Mouse (Mus musculus) urinary bladder, postnatal 0 days (tissue): ENCODE results near the gene Samd15. TPM values are rescaled to one million over a fixed set of nuclear protein-coding genes. Genes with fewer than 3 reads are reported as not detected.

Experiments used
- polyA plus RNA-seq: library from polyadenylated mRNA; unstranded; fragments of >200 nt; fragmentation: Nextera tagmentation; extraction: Ambion mirVana; gene quantifications from 2 replicates; pipeline ENCODE4 v1.2.1, GENCODE M21; 2015

The Samd15 gene
- polyA plus RNA-seq = 0.59 and 1.0 TPM in 2 replicates

DNA sequence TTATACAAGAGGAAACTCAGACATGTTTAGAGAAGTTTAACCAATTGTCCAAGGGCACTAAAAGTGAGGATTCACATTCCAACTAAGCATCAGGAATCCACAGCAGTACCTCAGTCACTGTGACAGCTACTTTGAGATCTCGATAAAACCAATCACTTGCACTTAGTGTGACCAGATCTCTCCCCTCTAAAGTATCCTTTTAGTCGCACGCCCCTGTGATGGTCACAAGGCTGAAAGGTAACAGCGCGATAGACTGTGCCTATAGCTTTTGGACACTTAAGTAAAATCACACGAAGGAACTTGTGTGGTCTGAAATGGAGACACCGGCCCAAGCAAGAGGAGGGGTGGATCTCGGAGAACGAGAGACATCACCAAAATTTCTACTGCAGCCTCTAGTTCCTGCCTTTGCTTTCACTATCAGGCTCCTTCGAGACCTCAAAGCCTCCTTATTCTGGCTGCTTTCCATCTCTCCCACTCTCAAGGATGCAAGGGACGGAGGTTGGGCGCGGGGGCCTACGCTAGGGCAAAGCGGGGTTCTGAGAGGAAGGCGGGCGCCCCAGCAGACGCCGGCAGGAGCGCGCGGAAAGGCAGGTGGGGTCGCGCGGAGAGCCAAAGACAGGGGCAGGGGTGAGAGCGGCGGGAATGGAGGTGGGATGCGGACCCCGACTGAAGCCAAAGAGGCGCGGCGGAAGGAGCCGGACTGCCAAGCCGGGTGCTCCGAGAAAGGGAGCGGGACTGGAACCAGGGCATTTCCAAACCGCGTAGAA is at the start of gene Samd15:
Gene Samd15 (plus strand): TSS at position 518 of the 767 bp plus-strand sequence.

DNA sequence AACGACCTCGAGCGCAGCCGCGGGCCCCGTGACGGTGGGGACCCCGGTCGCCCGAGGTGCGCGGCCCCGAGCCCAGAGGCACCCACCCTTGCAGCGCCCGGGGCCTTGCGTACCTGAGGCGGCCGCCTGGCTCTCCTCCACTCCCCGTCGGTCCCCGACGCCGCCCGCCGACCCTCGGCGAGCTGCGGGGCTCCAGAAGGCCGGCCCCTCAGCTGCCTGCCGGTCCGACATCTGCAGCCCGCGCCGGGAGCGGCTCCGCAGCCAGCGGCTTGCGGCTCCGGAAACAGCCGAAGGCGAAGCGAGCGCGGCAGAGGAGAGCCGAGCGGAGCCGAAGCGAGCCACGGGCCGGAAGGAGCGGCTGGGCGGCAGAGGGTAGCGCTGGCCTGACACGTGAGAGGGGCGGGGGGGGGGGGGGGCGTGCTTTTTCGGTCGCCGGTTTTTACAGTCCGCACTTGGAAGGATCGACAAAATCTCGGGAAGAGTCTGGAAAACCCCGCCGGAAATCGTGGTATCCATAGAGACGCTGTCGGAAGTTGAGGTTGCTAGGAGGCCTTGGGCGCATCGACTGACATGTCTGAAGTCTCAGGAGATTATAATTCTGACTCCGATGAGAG is 557 bp downstream of the Samd15 start, which contains the start of gene Tmed8:
Gene Tmed8 (minus strand): TSS at position 482 of the 614 bp plus-strand sequence.

DNA sequence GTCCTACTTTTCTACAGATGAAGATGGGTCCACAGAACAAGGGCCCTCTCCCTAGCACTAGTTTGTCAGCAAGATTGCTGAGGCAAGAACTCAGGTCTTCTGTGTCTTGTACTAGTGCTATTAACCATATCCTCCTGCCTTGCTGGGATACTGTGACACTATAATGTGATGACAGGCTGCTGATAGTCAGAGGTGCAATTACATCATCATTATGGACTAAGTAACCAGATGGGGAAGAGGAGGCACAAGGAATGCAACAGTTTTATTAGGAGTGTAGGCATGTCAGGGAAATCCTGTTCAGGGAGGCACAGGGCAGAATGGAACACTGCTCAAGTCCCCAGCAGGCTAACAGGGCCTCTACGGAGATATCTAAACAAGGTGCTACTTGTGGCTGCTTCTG is 39.1 kb downstream of the Samd15 start, which contains the start of gene Noxred1:
Gene Noxred1 (minus strand): TSS at position 101 of the 400 bp plus-strand sequence.

Other genes with a start within 250 kb of the Samd15 start
- not detected in 2 replicates for gene Zdhhc22, start 209.3 kb upstream of the Samd15 start, polyA plus RNA-seq
- gene Tmem63c, start 178.4 kb upstream of the Samd15 start, polyA plus RNA-seq = not detected in 2 replicates
- gene Ngb, start 97.2 kb upstream of the Samd15 start, polyA plus RNA-seq = 6.4 and 6.7 TPM in 2 replicates
- 26.6 and 27.0 TPM in 2 replicates for gene Gstz1, start 52.6 kb upstream of the Samd15 start, polyA plus RNA-seq
- gene Pomt2, start 51.8 kb upstream of the Samd15 start, polyA plus RNA-seq = 7.4 and 10.0 TPM in 2 replicates
- 1.4 TPM in 2 replicates for gene Tmed8, start 731 bp downstream of the Samd15 start, polyA plus RNA-seq
- gene Noxred1, start 39.0 kb downstream of the Samd15 start, polyA plus RNA-seq = not detected in 2 replicates
- 18.4 and 19.1 TPM in 2 replicates for gene Vipas39, start 66.5 kb downstream of the Samd15 start, polyA plus RNA-seq
- gene Ahsa1, start 66.8 kb downstream of the Samd15 start, polyA plus RNA-seq = 123 and 128 TPM in 2 replicates
- 0.13 and 0.31 TPM in 2 replicates for gene Ism2, start 100.0 kb downstream of the Samd15 start, polyA plus RNA-seq
- 97.7 and 114 TPM in 2 replicates for gene Sptlc2, start 188.6 kb downstream of the Samd15 start, polyA plus RNA-seq
- 253 and 269 TPM in 2 replicates for gene Slirp, start 244.2 kb downstream of the Samd15 start, polyA plus RNA-seq
- gene Alkbh1, start 244.3 kb downstream of the Samd15 start, polyA plus RNA-seq = 22.4 and 24.9 TPM in 2 replicates